Mouse (Mus musculus): ENCODE results near the gene Suclg2.
"Not testable (repeated sequence)": the region's sequence is repeated elsewhere in the genome, so short reads cannot be mapped to it uniquely, and the experiment has no call there.

Suclg2 gene

DNA sequence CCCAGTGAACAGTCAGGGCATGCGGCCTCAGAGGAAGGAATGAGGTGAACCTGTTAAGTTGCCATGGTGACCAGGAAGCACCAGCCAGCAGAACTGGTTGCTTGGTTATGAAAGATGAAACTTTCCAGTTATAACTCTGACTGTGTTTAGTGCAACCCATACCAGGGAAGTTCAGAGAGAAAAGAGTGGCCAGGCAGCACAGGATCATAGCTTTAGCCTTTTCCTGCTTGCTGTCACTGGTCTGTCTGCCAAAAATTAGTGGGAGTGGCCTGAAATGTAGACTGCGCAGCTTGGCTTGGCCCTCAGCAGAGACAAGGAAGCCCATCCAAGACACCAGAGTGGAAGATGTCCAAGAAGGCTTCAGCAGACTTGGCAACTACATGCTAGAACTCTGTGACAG lies 96.8 kb downstream of the Suclg2 start:
- DNase-seq (ENCODE audit: low read depth, low spot score) = peak; percentile 64

DNA sequence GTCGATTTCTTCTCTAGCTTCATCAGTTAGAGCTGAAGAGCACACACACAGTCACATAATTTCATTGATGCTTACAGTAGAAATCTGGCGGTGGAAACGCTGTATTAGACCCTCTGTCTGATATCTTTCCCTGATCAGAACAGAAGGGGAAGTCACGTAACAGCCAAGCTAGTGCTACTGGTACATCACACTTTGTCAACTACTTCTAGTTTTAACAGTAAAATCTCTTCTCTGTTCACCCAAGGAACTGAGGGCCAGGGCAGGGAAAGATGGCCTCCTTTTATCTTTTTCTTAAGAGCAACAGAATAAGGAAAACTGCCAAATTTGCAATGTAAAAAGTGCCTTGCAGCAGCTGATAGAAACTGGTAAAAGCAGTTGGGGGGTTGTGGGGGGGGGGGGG lies 97.8 kb downstream of the Suclg2 start:
- DNase-seq (ENCODE audit: low read depth, low spot score) = no peak

DNA sequence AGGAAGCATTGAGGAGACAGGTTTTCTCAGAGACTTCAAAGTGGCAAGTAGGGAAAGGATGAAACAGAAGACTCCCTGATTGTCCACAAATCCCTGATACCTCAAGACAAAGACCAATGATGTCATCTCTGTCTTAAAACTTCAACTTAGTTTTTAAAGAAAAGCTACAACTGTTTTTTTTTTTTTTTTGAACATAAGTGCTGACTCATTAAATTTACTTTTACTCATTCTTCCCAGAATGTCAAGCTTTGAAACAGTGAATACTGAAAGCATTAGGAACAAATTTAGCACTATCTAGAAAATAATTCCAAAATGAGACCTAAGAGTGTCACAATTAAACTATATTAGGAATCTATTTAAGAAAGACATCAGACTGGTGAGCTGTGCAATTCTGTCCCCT lies 98.8 kb downstream of the Suclg2 start:
- DNase-seq (ENCODE audit: low read depth, low spot score) = no peak

DNA sequence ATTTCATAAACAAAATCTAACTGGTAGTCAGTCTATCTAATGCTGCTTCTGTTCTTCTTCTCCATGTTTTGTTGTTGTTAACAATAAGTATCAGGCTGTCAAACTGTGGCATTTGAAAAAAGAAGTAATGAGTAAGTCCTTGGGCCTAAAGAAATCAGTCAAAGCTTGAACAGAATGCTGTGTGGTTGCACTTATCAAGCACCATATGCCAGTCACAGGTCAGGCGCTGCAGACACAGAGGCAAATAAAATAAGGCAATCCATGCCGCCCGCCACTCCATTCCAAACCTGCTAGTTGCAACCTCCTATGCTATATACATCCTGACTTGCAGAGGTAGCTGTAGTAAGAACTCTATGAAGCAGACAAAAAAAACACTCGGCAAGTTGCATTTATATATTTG lies 100.2 kb downstream of the Suclg2 start:
- DNase-seq (ENCODE audit: low read depth, low spot score) = no peak

DNA sequence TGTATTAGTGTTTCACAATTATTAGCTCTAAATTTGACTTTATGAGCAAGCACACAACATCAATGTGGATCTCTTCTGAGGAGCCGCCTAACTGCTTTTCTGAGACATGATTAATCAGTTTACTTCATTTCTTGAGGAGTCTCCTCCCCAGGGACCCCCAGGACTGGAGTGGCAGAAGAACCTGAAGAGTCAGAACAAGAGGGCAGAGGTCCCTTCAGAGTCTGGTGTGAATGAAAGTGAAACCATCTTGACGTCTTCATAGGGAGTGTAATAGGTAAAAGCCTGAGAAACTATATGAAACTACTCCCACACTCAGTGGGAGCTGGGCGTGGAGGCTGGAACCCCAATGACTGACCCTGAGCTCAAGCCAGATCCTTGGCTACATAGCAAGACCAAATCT lies 105.4 kb downstream of the Suclg2 start:
- DNase-seq (ENCODE audit: low read depth, low spot score) = no peak

DNA sequence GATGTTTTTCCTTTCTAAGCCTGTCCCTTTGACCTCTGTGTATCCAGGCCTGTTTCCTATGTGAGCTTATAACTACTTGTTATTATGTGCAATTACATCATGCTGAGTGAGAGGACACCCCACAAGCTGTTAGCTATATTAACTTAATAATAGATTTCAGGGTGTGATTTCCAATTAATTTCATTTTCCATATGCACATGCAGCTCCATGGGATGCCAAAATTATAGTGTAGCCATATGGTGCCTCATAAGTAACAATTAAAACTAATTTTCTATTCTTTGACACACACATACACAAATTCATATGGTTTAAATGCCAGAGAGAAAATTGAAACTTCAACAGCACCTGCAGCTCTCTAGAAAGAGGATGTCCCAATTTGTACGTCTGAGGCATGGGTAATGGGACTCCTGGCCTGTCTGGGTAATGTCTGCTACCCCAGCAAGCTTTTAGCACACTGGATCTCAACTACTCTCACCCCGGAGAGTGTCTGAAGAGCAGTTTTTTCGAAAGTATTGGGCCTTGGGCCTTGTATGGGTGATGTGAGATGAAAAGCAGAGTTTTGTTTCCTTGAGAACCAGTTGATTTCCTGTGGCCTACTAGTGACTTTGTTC lies 106.1 kb downstream of the Suclg2 start:
- DNase-seq (ENCODE audit: low read depth, low spot score) = peak; percentile 26

DNA sequence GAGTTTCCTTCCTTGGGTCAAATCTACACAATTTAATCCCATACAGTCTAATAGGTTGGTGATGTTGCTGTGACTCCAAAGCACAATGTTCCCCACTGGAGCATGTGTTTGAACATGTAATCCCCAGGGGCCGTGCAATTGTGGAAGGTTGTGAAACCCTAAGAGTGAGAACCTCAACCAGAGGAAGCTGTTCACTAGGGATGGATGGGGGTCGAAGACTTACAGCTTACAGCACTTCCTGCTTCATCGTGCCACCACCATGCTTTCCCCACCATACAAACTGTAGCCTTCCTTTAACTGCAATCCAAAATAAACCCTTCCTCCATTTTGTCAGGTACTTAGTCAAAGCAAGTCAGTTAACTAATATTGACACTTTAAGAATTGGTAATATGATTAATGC lies 107.5 kb downstream of the Suclg2 start:
- DNase-seq (ENCODE audit: low read depth, low spot score) = no peak

DNA sequence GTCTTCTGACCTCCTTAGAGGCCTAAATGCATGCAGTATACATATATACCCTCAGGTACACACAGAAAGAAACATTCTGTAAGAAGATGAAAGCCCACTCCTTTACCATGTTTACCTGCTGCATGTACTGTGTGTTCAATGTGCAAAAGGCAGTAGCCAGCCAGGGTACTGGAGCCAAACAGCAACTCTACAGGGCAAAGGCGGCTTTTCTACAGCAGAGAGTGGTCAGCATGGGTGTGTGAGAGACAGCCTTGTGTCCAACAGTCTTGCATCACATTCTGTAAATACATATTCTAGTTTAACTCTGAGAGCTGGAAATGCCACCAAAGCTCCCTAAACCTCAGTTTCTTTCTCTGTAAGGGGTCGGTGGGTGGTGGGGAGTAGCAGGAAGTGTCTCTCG lies 110.5 kb downstream of the Suclg2 start:
- DNase-seq (ENCODE audit: low read depth, low spot score) = no peak

DNA sequence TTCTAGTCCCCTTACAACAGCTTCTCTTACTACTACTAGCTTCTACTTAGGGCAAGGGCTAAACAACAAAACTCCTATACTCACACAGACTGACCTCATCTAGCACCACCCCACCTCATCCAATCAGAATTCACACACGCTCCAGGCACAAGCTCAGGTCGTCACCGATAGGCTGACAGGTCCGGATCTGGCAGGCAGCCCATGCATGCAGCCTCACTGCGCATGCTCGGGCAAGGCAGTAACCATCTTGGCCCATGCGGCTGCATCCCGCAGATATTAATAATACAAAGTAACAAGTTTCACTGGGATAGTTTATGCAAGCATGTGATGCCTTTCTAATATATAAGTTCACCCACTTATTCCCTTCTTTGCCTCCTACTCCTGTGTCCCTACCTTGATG lies 117.9 kb downstream of the Suclg2 start:
- DNase-seq (ENCODE audit: low read depth, low spot score) = not testable (repeated sequence)

DNA sequence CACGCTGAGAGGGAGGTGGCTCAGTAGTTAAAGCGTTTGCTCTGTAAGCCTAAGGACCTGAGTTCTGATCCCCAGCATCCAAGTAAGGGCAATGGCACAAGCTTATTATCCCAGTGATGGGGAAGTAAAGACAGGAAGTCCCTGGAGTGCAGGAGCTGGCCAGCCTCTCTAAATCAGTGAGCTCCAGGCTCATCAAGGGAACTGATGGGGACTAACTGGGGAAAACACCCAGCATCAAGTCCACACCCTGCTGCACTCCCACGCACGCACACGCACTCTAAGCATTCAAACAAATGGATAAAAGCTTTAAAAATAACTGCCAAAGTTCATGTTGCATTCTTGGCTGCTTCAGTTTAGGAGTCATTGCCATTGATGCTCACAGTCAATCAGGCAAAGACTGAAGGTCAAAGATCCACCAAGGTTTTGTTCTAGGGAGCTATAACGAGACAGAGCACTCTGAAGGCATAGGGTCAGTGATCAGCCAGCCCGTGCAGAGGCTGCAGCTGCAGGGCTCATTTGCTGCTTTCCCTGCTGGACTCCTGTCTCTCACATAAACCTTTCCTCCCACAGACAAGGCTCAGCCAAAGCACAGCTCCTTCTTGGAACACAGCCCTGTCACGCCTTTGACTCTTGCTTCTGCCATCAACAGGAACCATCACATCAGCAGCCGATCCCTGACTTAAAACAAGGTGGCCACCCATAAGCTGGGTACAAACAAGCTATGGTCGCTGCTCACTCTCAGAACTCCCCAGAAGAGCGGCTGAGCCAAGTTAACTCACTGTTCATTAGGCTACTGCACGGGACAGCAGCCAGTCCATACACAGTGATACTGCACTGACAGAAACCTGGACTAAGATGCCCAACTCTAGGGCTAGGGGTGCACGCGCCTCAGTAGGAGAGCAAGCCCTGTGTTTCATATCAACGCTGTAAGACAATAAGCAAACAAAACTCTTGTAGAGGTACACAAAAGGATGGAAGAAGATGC lies 121.5 kb downstream of the Suclg2 start:
- DNase-seq (ENCODE audit: low read depth, low spot score) = peak; percentile 29

DNA sequence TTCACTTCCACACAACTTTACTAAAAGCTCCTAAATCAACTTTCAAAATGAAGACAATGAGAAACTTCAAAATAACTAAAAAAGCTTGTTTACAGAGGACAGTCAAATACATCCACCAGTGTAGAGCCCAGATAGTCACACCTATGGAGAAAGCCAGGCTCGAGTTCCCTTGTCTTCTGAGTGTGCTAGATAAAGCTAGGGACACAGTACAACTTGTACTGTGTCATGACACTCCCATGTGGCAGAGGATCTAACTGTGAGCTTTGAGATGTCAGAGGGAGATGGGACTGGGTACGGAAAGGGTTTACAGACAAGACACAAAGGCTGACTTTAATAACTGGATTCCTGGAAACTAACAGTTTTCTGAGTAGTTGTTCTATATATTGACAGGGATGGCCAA lies 122.7 kb downstream of the Suclg2 start:
- DNase-seq (ENCODE audit: low read depth, low spot score) = no peak

DNA sequence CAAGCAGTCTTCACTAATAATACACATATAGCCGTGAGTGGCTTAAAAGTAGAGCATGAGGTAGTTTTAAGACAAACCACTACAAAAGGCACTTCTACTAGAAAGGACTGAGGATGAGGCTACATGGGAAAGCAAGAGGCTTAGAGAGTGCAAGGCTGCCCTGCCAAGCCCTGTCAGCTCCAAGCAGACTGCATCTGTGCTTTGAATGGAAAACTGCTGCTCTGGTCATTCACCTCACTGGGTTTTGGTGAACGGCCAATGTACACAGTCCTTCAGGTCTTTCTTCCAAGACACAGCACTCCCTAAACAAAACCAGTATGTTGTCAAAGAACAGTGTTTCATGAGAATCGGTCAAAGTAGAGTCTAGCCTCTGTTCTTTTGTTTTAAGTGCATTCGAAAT lies 124.4 kb downstream of the Suclg2 start:
- no peak for DNase-seq (ENCODE audit: low read depth, low spot score)

DNA sequence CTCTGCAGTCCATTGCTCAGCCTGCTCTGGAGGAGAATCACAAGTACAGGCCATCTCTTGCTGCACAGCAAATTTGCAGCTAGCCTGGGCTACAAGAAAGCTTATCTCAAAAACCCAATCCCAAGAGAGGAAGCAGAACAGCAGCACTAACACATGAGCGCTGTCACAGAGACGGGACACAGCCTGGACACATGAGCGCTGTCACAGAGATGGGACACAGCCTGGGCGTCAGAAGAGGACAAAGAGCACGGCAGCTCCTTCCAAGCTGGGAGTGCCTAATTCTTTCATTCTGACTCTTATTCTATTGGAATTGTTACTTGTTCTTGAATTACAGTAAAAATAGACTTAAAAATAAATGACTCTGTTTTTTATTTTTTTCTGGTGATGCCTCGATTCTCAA lies 126.2 kb downstream of the Suclg2 start:
- no peak for DNase-seq (ENCODE audit: low read depth, low spot score)

DNA sequence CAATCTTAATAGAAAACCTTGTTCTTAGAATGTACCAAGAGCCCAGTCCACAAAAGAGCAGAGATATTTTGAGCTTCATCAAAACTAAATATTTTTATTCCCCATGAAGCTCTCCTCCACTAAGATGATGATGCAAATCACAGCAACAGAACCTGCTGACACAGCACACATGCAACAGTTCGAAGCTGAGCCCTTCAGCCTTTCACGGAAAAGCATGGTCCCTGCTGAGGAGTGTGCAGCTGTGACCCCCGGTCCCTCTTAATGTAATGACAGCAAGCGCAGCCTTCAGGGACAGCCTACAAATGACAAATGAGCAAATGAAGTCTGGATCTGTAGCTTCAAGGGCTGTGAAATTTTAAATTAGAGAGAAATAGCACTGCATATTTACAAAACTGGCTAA lies 128.1 kb downstream of the Suclg2 start:
- no peak for DNase-seq (ENCODE audit: low read depth, low spot score)

DNA sequence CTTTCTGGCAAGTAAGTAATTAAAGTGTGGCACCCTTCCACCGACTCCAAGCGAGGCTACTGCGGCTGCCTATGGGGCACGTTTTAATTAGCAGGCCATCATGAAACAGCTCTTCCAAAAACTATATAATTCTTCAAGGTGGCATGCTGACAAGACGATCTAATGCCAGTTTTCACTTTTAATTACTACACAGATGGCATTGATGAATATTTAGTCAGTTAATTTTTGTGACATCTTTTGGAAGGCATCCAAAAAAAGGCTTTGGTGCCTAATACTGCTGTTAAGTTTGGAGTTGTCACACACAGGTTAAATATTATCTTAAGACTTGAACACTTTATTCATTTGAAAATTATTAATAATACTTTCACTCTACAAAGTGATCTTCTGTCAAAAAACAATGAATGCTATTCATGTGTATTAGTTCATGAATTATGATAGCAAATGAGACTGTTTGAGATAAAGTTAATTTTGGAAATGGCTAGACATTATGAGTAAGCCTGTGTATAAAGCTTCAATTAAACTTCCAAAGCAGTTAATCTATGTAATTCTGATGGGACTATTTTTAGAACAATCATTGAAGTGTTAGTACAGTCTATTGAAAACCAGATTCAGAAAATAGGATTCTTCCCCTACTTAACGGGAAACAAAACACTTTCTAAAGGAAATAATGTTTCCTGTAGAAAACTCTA lies 131.3 kb downstream of the Suclg2 start:
- DNase-seq (ENCODE audit: low read depth, low spot score) = peak; percentile 12

DNA sequence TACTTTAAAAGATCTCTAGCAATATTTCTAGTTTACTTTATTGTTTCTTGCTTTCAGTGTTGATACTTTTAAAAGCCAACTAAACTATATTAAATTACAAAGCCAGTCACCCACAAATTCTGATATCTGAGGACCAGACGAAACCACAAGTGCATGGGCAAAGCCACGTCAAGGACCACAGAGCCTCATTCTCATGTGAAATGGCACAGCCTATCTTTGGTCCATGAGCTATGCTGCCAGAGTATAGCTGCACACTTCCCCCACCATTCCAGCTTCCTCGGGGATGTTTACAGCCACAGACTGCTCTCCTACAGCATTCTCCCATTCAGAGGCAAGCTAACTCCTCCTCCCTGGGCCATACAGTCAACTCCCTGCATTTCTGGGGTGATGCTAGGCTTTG lies 136.7 kb downstream of the Suclg2 start:
- no peak for DNase-seq (ENCODE audit: low read depth, low spot score)

DNA sequence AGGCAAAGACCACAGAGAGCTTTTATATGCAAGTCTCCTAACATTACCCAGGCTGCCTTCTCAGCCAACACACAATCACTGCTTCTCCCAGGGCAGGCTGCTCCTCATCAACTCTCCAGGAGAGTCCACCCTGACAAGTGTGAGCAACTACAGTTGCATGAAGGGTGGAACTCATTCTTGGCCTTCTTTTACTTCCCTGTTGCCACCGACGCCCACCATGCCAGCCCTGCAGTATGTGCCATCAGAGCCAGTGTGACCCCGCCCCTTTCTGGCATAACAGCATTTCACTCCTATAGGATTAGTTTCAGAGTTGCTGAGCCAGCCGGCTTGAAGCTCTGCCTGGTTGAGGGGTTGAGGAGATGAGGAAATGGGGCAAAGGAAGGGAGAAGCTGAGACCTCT lies 138.8 kb downstream of the Suclg2 start:
- no peak for DNase-seq (ENCODE audit: low read depth, low spot score)

DNA sequence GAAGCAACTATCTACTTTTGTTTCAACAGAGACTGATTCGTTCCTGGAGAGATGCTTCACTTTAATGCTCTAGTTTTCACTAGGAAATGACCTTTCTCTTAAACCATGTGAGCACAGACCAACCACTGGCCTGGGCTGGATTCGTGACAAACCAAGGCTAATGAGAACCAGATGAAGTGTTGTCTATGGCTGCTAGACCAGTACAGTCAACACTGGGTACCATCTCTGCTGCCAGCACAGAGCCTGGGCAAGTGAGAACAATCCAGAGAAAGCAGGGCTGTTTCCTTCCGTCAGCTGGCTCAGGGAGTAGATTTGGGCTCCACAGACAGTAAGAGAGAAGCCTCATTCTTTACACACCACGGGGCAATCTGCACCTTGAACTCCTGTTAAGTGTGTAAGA lies 143.1 kb downstream of the Suclg2 start:
- DNase-seq (ENCODE audit: low read depth, low spot score) = no peak

DNA sequence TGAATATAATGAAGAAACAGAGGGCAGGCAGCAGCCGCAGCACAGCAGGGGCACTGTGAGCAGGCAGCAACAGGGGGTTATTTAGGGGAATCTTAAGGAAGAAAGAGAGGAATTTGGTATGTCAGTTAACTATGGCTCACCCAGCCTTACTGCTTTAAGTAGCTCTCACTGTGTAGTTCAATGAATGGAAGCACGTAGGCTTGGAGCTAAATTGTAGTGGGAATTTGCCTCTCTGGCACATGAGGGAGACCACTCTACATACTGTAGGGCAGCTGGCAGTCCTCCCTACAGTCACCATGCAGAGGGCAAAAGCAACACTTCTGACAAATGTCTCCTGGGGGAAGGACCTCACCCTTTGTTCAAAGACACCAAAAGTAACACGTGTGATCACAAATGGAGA lies 143.7 kb downstream of the Suclg2 start:
- no peak for DNase-seq (ENCODE audit: low read depth, low spot score)

DNA sequence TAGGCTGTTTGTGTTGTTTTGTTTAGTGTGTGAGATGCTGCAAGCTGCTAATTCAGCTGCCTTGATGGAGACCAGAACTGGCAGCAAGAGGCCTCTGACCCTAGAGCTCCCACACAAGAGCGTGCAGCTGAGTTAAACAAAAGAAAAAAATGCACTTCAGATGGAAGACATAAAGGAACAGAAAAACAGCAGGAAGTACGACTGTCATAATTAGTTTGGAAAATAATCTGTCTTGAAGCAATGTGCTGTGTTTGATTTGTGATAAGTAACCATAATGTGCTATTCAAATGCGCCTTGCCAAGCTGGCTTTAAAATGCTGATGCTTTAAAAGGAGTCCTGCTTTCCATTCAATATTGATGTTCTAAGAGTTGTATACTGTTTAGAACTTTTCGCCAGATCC lies 144.2 kb downstream of the Suclg2 start:
- DNase-seq (ENCODE audit: low read depth, low spot score) = no peak

DNA sequence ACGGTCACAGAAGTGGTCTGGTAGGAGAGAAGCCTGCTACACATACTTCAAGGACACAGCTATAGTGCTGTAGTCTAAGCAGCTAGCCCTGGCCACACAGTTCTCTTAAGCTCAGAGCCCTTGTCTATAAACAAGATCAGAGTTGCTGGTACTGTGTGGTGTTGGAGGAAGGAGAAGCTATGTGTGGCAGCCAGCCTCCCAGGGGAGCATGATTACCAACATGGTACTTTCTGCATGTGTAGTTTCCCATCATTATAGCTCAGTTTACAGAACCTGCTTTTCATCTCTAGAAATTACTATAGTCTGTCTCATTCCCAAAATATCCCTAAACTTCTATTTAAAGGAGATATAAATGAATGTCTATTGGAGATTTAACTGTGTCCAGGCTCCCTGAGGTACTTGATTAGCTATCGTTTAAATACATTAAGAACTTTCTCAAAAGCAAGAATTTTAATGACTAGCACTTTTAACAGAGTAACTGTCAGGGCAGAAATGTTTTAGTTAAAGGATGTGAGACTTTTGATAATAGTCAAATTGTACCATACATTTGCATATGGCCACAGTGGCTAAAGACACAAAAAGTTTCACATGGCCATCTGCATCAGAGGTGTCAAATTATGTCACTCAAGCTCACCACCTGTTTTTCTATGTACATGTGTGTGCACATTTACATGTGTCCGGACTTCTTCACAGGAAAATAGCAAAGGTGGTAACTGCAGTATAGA lies 145.4 kb downstream of the Suclg2 start:
- no peak for DNase-seq (ENCODE audit: low read depth, low spot score)

DNA sequence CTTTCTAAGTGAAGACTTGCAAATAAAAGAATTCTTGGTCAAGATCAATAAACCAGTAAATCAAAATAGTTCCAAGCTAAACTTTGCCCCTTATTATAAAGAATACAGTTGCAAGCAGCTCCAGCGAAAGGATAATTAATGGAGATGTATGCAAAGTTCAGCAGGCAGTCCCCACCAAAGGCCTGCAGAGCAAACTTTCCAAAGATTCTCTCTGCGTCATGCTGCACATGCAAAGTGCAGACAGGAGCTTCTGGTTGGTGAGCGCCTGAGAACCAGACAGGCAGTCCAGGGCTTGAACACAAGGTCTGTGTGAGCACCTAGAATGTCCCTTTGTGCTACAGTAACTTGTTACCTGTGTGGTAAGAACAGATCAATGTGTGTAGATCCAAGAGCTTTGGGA lies 147.0 kb downstream of the Suclg2 start:
- no peak for DNase-seq (ENCODE audit: low read depth, low spot score)

All from brain, adult 2 months (tissue).